Mouse (Mus musculus): ENCODE data around the gene Nanog.
"Not testable (repeated sequence)": the region's sequence is repeated elsewhere in the genome, so short reads cannot be mapped to it uniquely, and the experiment has no call there.

Nanog gene

GRCm38 (mm10) chr6:122703251-122703650 lies 4.0 kb upstream of the Nanog start:
- no peak for DNase-seq (ENCODE audit: low spot score)

GRCm38 (mm10) chr6:122703706-122704105 lies 3.6 kb upstream of the Nanog start:
- DNase-seq (ENCODE audit: low spot score) = no peak

GRCm38 (mm10) chr6:122706337-122706840 lies 900 bp upstream of the Nanog start:
- no peak for DNase-seq (ENCODE audit: low spot score)

GRCm38 (mm10) chr6:122708826-122709225 lies 1.5 kb downstream of the Nanog start:
- no peak for DNase-seq (ENCODE audit: low spot score)

GRCm38 (mm10) chr6:122711455-122711854 lies 4.2 kb downstream of the Nanog start:
- DNase-seq (ENCODE audit: low spot score) = no peak

- not testable (repeated sequence) for DNase-seq (ENCODE audit: low spot score)
These were observed 5.8 kb downstream of the Nanog start for GRCm38 (mm10) chr6:122713116-122713515.

- no peak for DNase-seq (ENCODE audit: low spot score)
These were observed 7.5 kb downstream of the Nanog start for GRCm38 (mm10) chr6:122714707-122715365.

GRCm38 (mm10) chr6:122715886-122716285 lies 8.6 kb downstream of the Nanog start:
- DNase-seq (ENCODE audit: low spot score) = no peak

GRCm38 (mm10) chr6:122718224-122718623 lies 10.9 kb downstream of the Nanog start:
- not testable (repeated sequence) for DNase-seq (ENCODE audit: low spot score)

GRCm38 (mm10) chr6:122719942-122720341 lies 12.7 kb downstream of the Nanog start:
- no peak for DNase-seq (ENCODE audit: low spot score)

GRCm38 (mm10) chr6:122739952-122740351 lies 32.7 kb downstream of the Nanog start:
- peak; percentile 59 for DNase-seq (ENCODE audit: low spot score)

GRCm38 (mm10) chr6:122741460-122742227 lies 34.4 kb downstream of the Nanog start:
- DNase-seq (ENCODE audit: low spot score) = no peak

GRCm38 (mm10) chr6:122742228-122742899 lies 35.1 kb downstream of the Nanog start:
- no peak for DNase-seq (ENCODE audit: low spot score)

- DNase-seq (ENCODE audit: low spot score) = no peak
These were observed 36.1 kb downstream of the Nanog start for GRCm38 (mm10) chr6:122743353-122743752.

GRCm38 (mm10) chr6:122744505-122745249 lies 37.4 kb downstream of the Nanog start:
- no peak for DNase-seq (ENCODE audit: low spot score)

- no peak for DNase-seq (ENCODE audit: low spot score)
These were observed 43.3 kb downstream of the Nanog start for GRCm38 (mm10) chr6:122750579-122750978.

GRCm38 (mm10) chr6:122755913-122756312 lies 48.6 kb downstream of the Nanog start:
- no peak for DNase-seq (ENCODE audit: low spot score)

GRCm38 (mm10) chr6:122758732-122759131 lies 51.4 kb downstream of the Nanog start:
- DNase-seq (ENCODE audit: low spot score) = no peak

- peak; percentile 78 for DNase-seq (ENCODE audit: low spot score)
These were observed 53.8 kb downstream of the Nanog start for GRCm38 (mm10) chr6:122761011-122761599.

- no peak for DNase-seq (ENCODE audit: low spot score)
These were observed 54.6 kb downstream of the Nanog start for GRCm38 (mm10) chr6:122761901-122762300.

GRCm38 (mm10) chr6:122762480-122762879 lies 55.2 kb downstream of the Nanog start:
- DNase-seq (ENCODE audit: low spot score) = no peak

Data from layer of hippocampus, adult 9-10 months (tissue).